Mouse (Mus musculus) adrenal gland, postnatal 0 days (tissue): ENCODE measurements around the gene Dohh. TPM values are rescaled to one million over a fixed set of nuclear protein-coding genes. Genes with fewer than 3 reads are reported as not detected.

Source experiments
- microRNA-seq: library from miRNA; unstranded; fragments of <30 nt; microRNA quantifications from one replicate; pipeline ENCODE4, GENCODE M21; 2016; ENCODE audit warnings: borderline replicate concordance; ENCODE audit not compliant: insufficient number of aligned reads
- polyA plus RNA-seq: library from polyadenylated mRNA; unstranded; fragments of >200 nt; fragmentation: Nextera tagmentation; extraction: Ambion mirVana; gene quantifications from 2 replicates; pipeline ENCODE4 v1.2.1, GENCODE M21; 2015

Gene Dohh
- 62.7 and 76.5 TPM in 2 replicates for polyA plus RNA-seq

DNA sequence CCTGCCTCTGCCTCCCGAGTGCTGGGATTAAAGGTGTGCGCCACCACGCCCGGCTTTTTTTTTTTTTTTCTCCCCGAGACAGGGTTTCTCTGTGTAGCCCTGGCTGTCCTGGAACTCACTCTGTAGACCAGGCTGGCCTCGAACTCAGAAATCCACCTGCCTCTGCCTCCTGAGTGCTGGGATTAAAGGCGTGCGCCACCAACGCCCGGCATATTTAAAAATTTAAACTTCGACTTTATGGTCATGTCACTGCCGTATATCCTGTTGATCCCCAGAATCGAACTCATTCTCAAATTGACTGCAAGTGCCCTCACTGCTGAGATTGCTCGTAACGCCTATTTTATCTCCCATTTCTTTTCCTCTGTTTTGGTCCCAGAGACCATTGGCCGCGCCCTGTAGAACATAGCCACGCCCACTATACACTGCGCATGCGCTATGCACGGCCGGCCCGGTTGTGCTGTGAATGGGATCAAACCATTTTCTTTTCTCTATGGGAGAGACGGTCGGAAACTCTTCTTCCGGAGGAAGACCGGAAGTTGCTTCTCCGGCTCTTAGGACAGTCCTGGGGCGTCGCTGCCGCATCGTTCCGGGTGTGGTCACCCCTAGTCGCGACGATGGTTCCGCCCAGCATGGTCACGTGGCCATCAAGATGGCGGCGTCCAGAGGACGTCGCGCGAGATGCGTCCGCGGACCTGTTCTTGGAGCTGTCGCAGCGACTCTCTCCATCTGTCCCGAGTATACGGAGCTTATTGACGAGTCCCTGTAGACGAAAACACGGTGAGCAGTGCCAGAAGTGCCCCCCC, at the start of gene Dohh, which contains the start of gene Gm48551:
Gene Dohh (plus strand): TSS at position 627 of the 803 bp plus-strand sequence.
Gene Gm48551 (plus strand): TSS at position 665 of the 803 bp plus-strand sequence.

DNA sequence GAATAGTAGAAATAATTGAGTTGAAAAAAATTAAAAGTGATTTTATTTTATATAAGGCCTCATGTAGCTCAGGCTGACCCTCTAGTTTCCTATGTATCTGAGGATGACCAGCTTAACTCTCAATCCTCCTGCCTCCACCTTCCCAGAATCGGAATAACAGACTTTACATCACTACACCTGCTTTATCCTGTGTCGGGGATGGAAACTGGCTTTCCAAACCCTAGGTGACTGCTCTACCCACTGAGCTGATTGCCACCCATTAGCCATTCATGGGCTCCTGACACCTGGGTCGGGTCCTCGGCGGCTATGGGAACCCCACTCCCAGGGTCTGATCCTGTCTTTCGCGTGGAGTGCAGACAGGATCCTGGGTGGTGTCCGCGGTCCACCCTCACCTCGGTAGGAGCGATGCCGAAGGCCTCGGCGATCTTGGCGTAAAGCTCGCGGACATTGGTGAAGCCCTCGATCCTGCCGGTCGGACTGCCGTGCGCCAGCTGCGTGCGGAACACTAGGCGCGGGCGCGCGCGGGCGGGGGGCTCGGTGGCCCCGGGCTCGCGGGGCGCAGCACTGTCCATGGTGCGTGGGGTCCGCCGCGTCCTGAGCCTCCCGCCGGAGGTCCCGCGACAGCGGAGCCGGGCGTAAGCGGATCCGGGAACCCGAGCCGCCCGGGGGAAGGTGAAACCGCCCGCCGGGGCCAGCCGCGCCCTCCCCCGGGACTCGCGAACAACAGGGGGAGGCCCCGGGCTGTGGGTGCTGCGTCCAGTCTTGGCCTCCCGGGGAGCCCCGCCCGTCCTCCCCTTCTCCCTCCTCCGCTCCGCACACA, 41.3 kb upstream of the Dohh start, which contains the start of gene Gipc3:
Gene Gipc3 (minus strand): TSS at position 581 of the 820 bp plus-strand sequence.

DNA sequence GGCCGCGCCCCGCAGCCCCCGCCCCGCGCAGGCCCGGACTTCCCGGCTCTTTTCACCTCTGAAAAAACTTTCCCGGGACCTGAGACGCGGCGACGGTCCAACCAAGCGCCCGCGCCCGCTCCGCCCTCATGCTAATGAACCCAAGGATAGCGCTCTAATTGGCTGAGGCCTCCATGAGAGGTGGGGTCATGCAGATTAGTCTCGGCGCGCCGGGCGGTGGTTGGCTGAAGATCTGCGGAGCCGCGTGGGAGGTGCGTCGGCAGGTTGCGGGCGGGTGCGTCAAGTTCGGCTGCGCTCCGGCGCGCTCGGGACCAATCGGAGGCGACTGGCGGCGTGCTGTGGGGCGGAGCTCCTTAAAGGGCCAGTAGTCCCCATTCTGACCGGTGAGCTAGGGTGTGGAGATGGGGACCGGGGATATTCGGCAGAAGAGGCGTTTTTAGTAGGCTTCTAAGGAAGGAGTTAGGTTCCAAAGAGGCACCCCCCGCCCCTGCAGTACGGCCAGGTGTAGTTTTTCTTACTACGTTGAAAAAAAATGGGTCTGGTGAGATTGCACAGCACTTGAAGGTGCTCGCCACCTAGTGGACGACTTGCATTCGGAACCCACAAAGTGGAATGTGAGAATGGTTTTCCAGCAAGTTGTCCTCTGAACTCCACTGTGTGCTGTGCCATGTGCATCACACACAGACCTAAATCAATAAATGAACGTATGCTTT, 33.7 kb upstream of the Dohh start, which contains the start of gene Hmg20b:
Gene Hmg20b (minus strand): TSS at position 130 of the 713 bp plus-strand sequence.

DNA sequence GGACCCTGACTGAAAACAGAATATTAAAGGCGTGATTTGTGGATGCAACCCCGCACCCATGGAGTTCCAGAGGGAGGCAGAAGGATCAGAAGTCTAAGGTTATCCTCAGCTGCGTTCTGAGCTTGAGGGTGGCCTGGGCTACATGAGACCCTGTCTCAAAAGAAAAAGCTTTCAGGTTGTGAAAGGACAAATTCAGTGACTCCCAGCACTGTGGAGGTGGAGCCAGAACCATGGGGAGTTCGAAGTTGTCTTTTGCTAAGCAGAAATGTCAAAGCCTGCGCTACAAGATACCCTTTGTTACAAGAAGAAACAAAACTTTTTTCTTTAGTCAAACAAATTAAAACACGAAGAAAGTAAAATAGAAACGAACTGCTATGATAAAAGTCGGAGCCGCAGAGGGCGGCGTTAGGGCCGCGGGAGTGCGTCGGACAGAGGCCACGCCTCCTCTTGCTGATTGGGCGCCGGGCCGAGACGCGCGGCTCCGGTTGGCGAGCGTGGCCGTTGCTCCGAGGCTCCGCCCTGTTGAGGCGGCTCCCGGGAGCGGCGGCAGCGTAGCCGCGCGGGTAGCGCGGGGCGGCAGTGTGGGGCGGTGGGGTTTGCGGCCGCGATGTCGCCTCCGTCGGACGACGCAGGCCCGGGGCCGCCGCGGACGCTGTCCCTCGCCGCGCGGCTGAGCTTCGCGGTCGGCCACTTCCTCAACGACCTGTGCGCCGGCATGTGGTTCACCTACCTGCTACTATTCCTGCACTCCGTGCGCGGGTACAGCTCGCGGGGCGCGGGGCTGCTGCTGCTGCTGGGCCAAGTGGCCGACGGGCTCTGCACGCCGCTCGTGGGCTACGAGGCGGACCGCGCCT, 27.0 kb upstream of the Dohh start, which contains the start of gene Mfsd12:
Gene Mfsd12 (plus strand): TSS at position 501 of the 854 bp plus-strand sequence.

DNA sequence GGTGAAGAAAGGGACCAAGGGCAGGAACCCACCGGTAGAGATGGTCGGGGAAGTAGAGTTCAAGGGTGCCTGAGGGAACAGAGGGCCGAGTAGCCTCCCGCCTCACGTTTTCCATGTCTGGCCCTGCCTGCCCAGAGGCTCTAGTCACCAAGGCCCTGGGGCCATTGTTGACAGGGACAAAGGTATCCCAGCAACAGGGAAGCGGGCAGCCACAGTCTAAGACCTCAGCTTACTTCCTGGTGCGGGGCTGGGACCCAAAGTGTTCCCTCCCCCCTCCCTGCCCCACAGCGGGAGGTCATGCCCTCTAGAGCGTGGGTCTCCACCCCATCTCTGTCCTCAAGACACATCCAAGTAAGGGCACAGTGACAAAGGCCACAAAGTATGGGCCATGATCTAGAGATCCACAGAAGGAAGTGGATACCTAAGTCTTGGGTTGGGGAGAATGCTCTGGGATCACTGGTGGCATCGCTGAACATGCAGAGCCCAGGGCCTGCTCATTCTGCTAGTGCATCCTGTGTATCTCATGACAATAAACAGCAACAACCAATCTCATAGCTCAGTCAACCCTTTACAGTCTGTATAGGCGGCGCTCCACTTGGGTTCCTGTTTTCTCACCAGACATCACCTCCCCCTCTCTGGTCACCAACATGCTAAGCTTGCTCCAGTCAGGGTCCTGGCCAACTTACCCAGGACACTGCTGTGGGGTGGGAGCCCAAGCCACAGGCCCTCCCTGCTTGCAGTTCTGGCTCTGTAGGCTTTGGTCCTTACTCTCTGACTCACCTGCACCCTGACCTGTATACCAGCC, 18.4 kb upstream of the Dohh start, which contains the start of gene 4930404N11Rik:
Gene 4930404N11Rik (minus strand): TSS at position 145 of the 805 bp plus-strand sequence.

GRCm38 (mm10) chr10:81377793-81378552, 6.3 kb upstream of the Dohh start, which contains the start of gene Fzr1:
Gene Fzr1, minus strand, starts transcription at chr10:81378516.

DNA sequence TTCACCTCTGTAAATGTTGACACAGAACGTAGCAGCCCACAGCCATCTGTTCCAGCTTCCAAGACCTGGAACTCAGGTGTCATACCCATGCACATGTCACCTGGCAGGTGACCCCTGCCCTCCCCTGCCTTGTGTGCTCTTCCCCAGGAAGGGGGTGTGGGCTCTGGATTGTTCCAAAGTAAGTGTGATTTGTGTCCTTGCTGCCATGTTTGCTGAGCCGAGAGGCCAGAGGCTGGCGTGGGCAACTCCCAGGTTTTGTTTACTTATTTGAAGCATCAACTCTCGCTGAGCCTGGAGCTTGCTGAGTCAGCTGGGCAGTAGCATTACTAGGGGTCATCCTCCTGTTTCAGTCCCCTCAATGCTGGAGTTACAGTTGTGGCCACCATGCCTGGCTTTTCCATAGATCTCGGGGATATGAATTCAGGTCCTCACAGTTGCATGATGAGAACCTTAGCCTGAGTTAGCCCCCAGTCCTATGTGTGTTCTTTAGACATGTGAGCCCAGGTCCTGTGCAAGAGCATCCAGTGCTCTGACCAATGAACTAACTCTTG, 4.4 kb downstream of the Dohh start, which contains the start of gene Gm48552:
Gene Gm48552 (plus strand): TSS at position 501 of the 551 bp plus-strand sequence.

DNA sequence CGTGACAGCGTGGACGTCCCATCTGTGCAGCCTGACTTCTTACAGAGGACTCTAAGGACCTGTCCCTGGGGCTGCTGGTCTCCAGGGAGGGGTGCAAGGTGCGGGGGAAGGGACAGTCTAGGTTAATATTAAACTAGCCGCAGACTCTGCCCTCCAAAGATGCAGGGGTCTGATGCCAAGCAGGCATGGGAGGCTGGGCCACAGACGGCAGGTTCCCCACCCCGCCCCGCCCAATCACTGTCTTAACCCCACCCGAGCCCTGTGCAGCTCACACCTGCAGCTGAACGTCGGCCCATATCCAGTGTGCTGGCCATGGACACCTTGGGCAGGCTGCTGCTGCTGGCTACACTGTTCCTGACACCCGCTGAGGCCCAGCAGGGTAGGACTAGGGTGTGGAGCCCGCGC, 8.6 kb downstream of the Dohh start, which contains the start of gene Smim24:
Gene Smim24 (plus strand): TSS at position 271 of the 405 bp plus-strand sequence.

Small RNA genes within 50 kb of the gene (microRNA-seq; reads per million reads assigned to microRNA genes)
- gene Mir1191b: 2.1 reads per million
- gene Mir6913: not detected

Other genes with a start within 250 kb of the Dohh start
- 38.3 and 48.5 TPM in 2 replicates for gene Zbtb7a, start 249.2 kb upstream of the Dohh start, polyA plus RNA-seq
- gene Pias4, start 216.5 kb upstream of the Dohh start, polyA plus RNA-seq: 15.5 and 24.7 TPM in 2 replicates
- 323 and 361 TPM in 2 replicates for gene Eef2, start 207.8 kb upstream of the Dohh start, polyA plus RNA-seq
- gene Dapk3, start 201.4 kb upstream of the Dohh start, polyA plus RNA-seq: 45.5 and 58.7 TPM in 2 replicates
- gene 4930442H23Rik, start 200.6 kb upstream of the Dohh start, polyA plus RNA-seq: 0.16 TPM in 1 of 2 replicates, not detected in the other
- 0.13 TPM in 1 of 2 replicates, not detected in the other for gene Nmrk2, start 182.4 kb upstream of the Dohh start, polyA plus RNA-seq
- gene Atcay, start 153.6 kb upstream of the Dohh start, polyA plus RNA-seq: 2.4 and 8.1 TPM in 2 replicates
- 5.5 and 7.2 TPM in 2 replicates for gene Zfr2, start 151.3 kb upstream of the Dohh start, polyA plus RNA-seq
- gene Matk, start 131.5 kb upstream of the Dohh start, polyA plus RNA-seq: 1.5 and 1.8 TPM in 2 replicates
- 257 and 299 TPM in 2 replicates for gene Mrpl54, start 117.5 kb upstream of the Dohh start, polyA plus RNA-seq
- 29.0 and 34.3 TPM in 2 replicates for gene Apba3, start 117.5 kb upstream of the Dohh start, polyA plus RNA-seq
- gene Tjp3, start 92.8 kb upstream of the Dohh start, polyA plus RNA-seq: 0.76 and 1.2 TPM in 2 replicates
- 29.5 and 37.8 TPM in 2 replicates for gene Pip5k1c, start 91.5 kb upstream of the Dohh start, polyA plus RNA-seq
- gene Cactin, start 63.3 kb upstream of the Dohh start, polyA plus RNA-seq: 17.8 and 25.6 TPM in 2 replicates
- 28.4 and 31.0 TPM in 2 replicates for gene Tbxa2r, start 55.7 kb upstream of the Dohh start, polyA plus RNA-seq
- 0.11 and 0.12 TPM in 2 replicates for gene Gipc3, start 41.2 kb upstream of the Dohh start, polyA plus RNA-seq
- 59.6 and 78.9 TPM in 2 replicates for gene Hmg20b, start 33.9 kb upstream of the Dohh start, polyA plus RNA-seq
- 8.9 and 10.3 TPM in 2 replicates for gene Mfsd12, start 26.9 kb upstream of the Dohh start, polyA plus RNA-seq
- 0.95 and 2.1 TPM in 2 replicates for gene 4930404N11Rik, start 18.6 kb upstream of the Dohh start, polyA plus RNA-seq
- gene Fzr1, start 5.9 kb upstream of the Dohh start, polyA plus RNA-seq: 42.1 and 63.2 TPM in 2 replicates
- gene Gm48551, start within 50 bp of the Dohh start, polyA plus RNA-seq: 1.4 and 3.0 TPM in 2 replicates
- 0.77 and 1.2 TPM in 2 replicates for gene Gm48552, start 4.6 kb downstream of the Dohh start, polyA plus RNA-seq
- gene Smim24, start 8.6 kb downstream of the Dohh start, polyA plus RNA-seq: 3.3 and 8.2 TPM in 2 replicates
- gene Nfic, start 71.2 kb downstream of the Dohh start, polyA plus RNA-seq: 65.6 and 73.8 TPM in 2 replicates
- gene Celf5, start 98.3 kb downstream of the Dohh start, polyA plus RNA-seq: 1.6 and 6.1 TPM in 2 replicates
- gene Ncln, start 112.0 kb downstream of the Dohh start, polyA plus RNA-seq: 42.4 and 49.4 TPM in 2 replicates
- 1.2 and 1.8 TPM in 2 replicates for gene S1pr4, start 115.7 kb downstream of the Dohh start, polyA plus RNA-seq
- gene Gna15, start 139.8 kb downstream of the Dohh start, polyA plus RNA-seq: 2.0 and 2.2 TPM in 2 replicates
- 61.6 and 64.5 TPM in 2 replicates for gene Gna11, start 160.8 kb downstream of the Dohh start, polyA plus RNA-seq
- 477 and 665 TPM in 2 replicates for gene Aes, start 175.1 kb downstream of the Dohh start, polyA plus RNA-seq
- gene Tle2, start 190.1 kb downstream of the Dohh start, polyA plus RNA-seq: 6.8 and 10.0 TPM in 2 replicates
- 14.5 and 17.4 TPM in 2 replicates for gene Tle6, start 216.6 kb downstream of the Dohh start, polyA plus RNA-seq
- gene BC025920, start 221.8 kb downstream of the Dohh start, polyA plus RNA-seq: 0.46 and 0.72 TPM in 2 replicates
- 15.8 and 23.5 TPM in 2 replicates for gene Sirt6, start 243.4 kb downstream of the Dohh start, polyA plus RNA-seq
- gene Ankrd24, start 244.1 kb downstream of the Dohh start, polyA plus RNA-seq: 11.6 and 13.9 TPM in 2 replicates